Mouse (Mus musculus) left cerebral cortex, adult 2 months (tissue): ENCODE data around the gene Exoc3l. TPM values are rescaled to one million over a fixed set of nuclear protein-coding genes. Genes with fewer than 3 reads are reported as not detected.

Experiments used
- DNase-seq, 2 experiments: peaks; one replicate each; pipeline ENCODE4 v3.0.0; 2021 to 2022; ENCODE audit warnings: low spot score in 2 of 2, mixed read lengths in 1 of 2; ENCODE audit errors: extremely low spot score in 1 of 2
- H3K27ac ChIP-seq: fragments of 200-600 bp; 2 replicates; pipeline ENCODE4 v1.8.1; 2022
- H3K4me3 ChIP-seq: fragments of 200-600 bp; 2 replicates; pipeline ENCODE4 v1.8.1; 2022
- CTCF ChIP-seq: fragments of 200-600 bp; IDR thresholded peaks from 2 replicates; pipeline ENCODE4 v1.8.1; 2022; ENCODE audit warnings: antibody characterized with exemption, mild to moderate bottlenecking, moderate library complexity
- intact Hi-C: fragments of 180-260 bp; cut with DNase I; formaldehyde crosslinking; loops from one replicate; pipeline ENCODE4 v1.15.1; 2025
- total RNA-seq, 2 experiments: library from RNA; stranded (reverse); gene quantifications; 2 replicates each; pipeline ENCODE4 v1.2.3; 2021

The Exoc3l gene
- total RNA-seq, 2 experiments from 2014 or later = 1.1 to 2.2 TPM

- intact Hi-C loops = no loop called here
- H3K4me3 ChIP-seq = no peak overlapping the region
- no peak for DNase-seq
- no peak overlapping the region for H3K27ac ChIP-seq
- no peak for TF ChIP-seq CTCF
Observed at GRCm38 (mm10) chr8:105270916-105271186, 25.1 kb downstream of the Exoc3l start.

GRCm38 (mm10) chr8:105270101-105270915, 25.6 kb downstream of the Exoc3l start:
- Histone ChIP-seq H3K27ac (peak overlapping the region; percentile 92), H3K4me3 (peak overlapping the region; percentile 61)
- intact Hi-C loops = no loop called here
- TF ChIP-seq CTCF = no peak
- no peak for DNase-seq

- Histone ChIP-seq H3K4me3 (peak within 1 kb of the TSS; percentile 61), H3K27ac (peak within 1 kb of the TSS; percentile 92)
- TF ChIP-seq CTCF = no peak
- DNase-seq = peak; percentile 65 to 67
- intact Hi-C loops = no loop called here
Observed at GRCm38 (mm10) chr8:105269461-105269947, 26.4 kb downstream of the Exoc3l start, which contains the start of gene Hsf4. Hsf4 (plus strand) TSS chr8:105269801.

- TF ChIP-seq CTCF = no peak
- peak overlapping the region; percentile 92 for H3K27ac ChIP-seq
- DNase-seq = no peak
Observed at GRCm38 (mm10) chr8:105269075-105269458, 26.8 kb downstream of the Exoc3l start.

GRCm38 (mm10) chr8:105268342-105269074, 27.4 kb downstream of the Exoc3l start:
- DNase-seq = peak; percentile 81 to 86
- intact Hi-C loops = no loop called here
- H3K4me3 ChIP-seq = peak overlapping the region; percentile 61
- H3K27ac ChIP-seq = peak overlapping the region; percentile 92
- no peak for TF ChIP-seq CTCF

More at GRCm38 (mm10) chr8:105269075-105269458, 26.8 kb downstream of the Exoc3l start:
- peak overlapping the region; percentile 61 for H3K4me3 ChIP-seq
- intact Hi-C loops = no loop called here

GRCm38 (mm10) chr8:105266775-105267174, 29.1 kb downstream of the Exoc3l start:
- intact Hi-C loops = no loop called here
- Histone ChIP-seq H3K4me3 (no peak overlapping the region), H3K27ac (no peak overlapping the region)
- DNase-seq = no peak
- no peak for TF ChIP-seq CTCF

GRCm38 (mm10) chr8:105265128-105265527, 30.8 kb downstream of the Exoc3l start:
- TF ChIP-seq CTCF = no peak
- Histone ChIP-seq H3K4me3 (peak overlapping the region; percentile 61), H3K27ac (no peak overlapping the region)
- no peak for DNase-seq
- intact Hi-C loops = no loop called here

- H3K27ac ChIP-seq = 0 out of 2 replicates have a peak within 1 kb of the TSS, but pooled peaks have one; percentile 36
- peak; percentile 41 to 53 for DNase-seq
- intact Hi-C loops = no loop called here
- peak within 1 kb of the TSS; percentile 61 for H3K4me3 ChIP-seq
- TF ChIP-seq CTCF = peak; percentile 7
Observed at GRCm38 (mm10) chr8:105264024-105264982, 31.6 kb downstream of the Exoc3l start, which contains the start of the genes Tradd and Fbxl8. Tradd (minus strand) TSS chr8:105264609. Fbxl8 (plus strand) TSS chr8:105264648.

GRCm38 (mm10) chr8:105263244-105263912, 32.5 kb downstream of the Exoc3l start:
- no peak for TF ChIP-seq CTCF
- no peak overlapping the region for H3K4me3 ChIP-seq
- DNase-seq = no peak
- intact Hi-C loops = no loop called here
- no peak overlapping the region for H3K27ac ChIP-seq

GRCm38 (mm10) chr8:105261326-105261980, 34.4 kb downstream of the Exoc3l start:
- intact Hi-C loops = no loop called here
- Histone ChIP-seq H3K27ac (no peak overlapping the region), H3K4me3 (no peak overlapping the region)
- TF ChIP-seq CTCF = no peak
- no peak for DNase-seq
